Mouse (Mus musculus) heart, embryonic 13.5 days (tissue): ENCODE results near the gene Glis3. TPM values are rescaled to one million over a fixed set of nuclear protein-coding genes. Genes with fewer than 3 reads are reported as not detected.

Experiments used
- ATAC-seq: fragments of 200-750 bp; cut with Nextera tagmentation; 2 replicates; pipeline ENCODE4 v1.8.0; 2017; ENCODE audit warnings: moderate TSS enrichment; ENCODE audit not compliant: insufficient number of reproducible peaks, low FRiP score, low TSS enrichment; ENCODE audit errors: extremely low read depth
- H3K27ac ChIP-seq: fragments of 300-500 bp; sonication (generic); replicated peaks from 2 replicates; pipeline ENCODE4 v1.5.1; 2015; ENCODE audit warnings: moderate library complexity, mild to moderate bottlenecking, inconsistent platforms
- H3K27me3 ChIP-seq: fragments of 300-500 bp; sonication (generic); replicated peaks from 2 replicates; pipeline ENCODE4 v1.6.1; 2015; ENCODE audit warnings: mild to moderate bottlenecking, inconsistent platforms
- H3K36me3 ChIP-seq: fragments of 300-500 bp; sonication (generic); 2 replicates; pipeline ENCODE4 v1.6.1; 2015; ENCODE audit warnings: mild to moderate bottlenecking, inconsistent platforms
- H3K4me1 ChIP-seq: fragments of 300-500 bp; sonication (generic); 2 replicates; pipeline ENCODE4 v1.6.1; 2015; ENCODE audit warnings: inconsistent platforms
- H3K4me2 ChIP-seq: fragments of 300-500 bp; sonication (generic); 2 replicates; pipeline ENCODE4 v1.6.1; 2015; ENCODE audit warnings: inconsistent platforms, mild to moderate bottlenecking, moderate library complexity
- H3K4me3 ChIP-seq: fragments of 300-500 bp; sonication (generic); 2 replicates; pipeline ENCODE4 v1.5.1; 2015; ENCODE audit warnings: moderate library complexity, mild to moderate bottlenecking, inconsistent platforms
- H3K9ac ChIP-seq: fragments of 300-500 bp; sonication (generic); 2 replicates; pipeline ENCODE4 v1.6.1; 2015; ENCODE audit warnings: inconsistent platforms, mild to moderate bottlenecking, moderate library complexity
- H3K9me3 ChIP-seq: fragments of 300-500 bp; sonication (generic); 2 replicates; pipeline ENCODE4 v1.6.1; 2016; ENCODE audit warnings: inconsistent platforms
- WGBS: fragments of 180-500 bp; shearing (Covaris S2); methylation state at CpG from one replicate; pipeline ENCODE4 v1.1.7; 2015; ENCODE audit warnings: mixed read lengths; 5-methylcytosine and 5-hydroxymethylcytosine counted together
- polyA plus RNA-seq: library from polyadenylated mRNA; unstranded; fragments of >200 nt; fragmentation: Nextera tagmentation; extraction: Ambion mirVana; gene quantifications from 2 replicates; pipeline ENCODE4 v1.2.1, GENCODE M21; 2015

Gene Glis3
- polyA plus RNA-seq, 1 experiment from 2014 or later, result 1.1 TPM

- no peaks in the 10 kb centered on the region for H3K27me3 ChIP-seq
- WGBS, result 57% methylated on average over 3 of the region's 3 CpGs
These were observed 448.4 kb downstream of the Glis3 start for GRCm38 (mm10) chr19:28231511-28231910.

GRCm38 (mm10) chr19:28227526-28227925 is 452.4 kb downstream of the Glis3 start:
- no peak for ATAC-seq
- H3K4me2 ChIP-seq, result no peak overlapping the region
- H3K36me3 ChIP-seq, result no peaks in the 10 kb centered on the region
- no peak overlapping the region for H3K9ac ChIP-seq
- H3K4me3 ChIP-seq, result no peak overlapping the region
- H3K27ac ChIP-seq, result no peak overlapping the region
- no peaks in the 10 kb centered on the region for H3K27me3 ChIP-seq
- no peaks in the 10 kb centered on the region for H3K9me3 ChIP-seq
- H3K4me1 ChIP-seq, result no peaks in the 10 kb centered on the region
- 61% methylated on average over 10 of the region's 10 CpGs for WGBS

More at GRCm38 (mm10) chr19:28231511-28231910, 448.4 kb downstream of the Glis3 start:
- H3K36me3 ChIP-seq, result no peaks in the 10 kb centered on the region
- H3K4me1 ChIP-seq, result no peaks in the 10 kb centered on the region
- H3K9me3 ChIP-seq, result no peaks in the 10 kb centered on the region
- H3K27ac ChIP-seq, result no peak overlapping the region
- no peak overlapping the region for H3K4me3 ChIP-seq
- ATAC-seq, result no peak
- no peak overlapping the region for H3K4me2 ChIP-seq
- no peak overlapping the region for H3K9ac ChIP-seq

GRCm38 (mm10) chr19:28225651-28226050 is 454.2 kb downstream of the Glis3 start:
- no peak overlapping the region for H3K4me2 ChIP-seq
- no peaks in the 10 kb centered on the region for H3K27me3 ChIP-seq
- H3K27ac ChIP-seq, result no peak overlapping the region
- ATAC-seq, result no peak
- no peak overlapping the region for H3K4me3 ChIP-seq
- whole genome bisulfite sequencing, result 74% methylated on average over 6 of the region's 6 CpGs
- H3K4me1 ChIP-seq, result no peaks in the 10 kb centered on the region
- H3K9me3 ChIP-seq, result peaks cover 5% of the 10 kb centered on the region; the same call in 1 of the 2 replicates
- no peak overlapping the region for H3K9ac ChIP-seq
- H3K36me3 ChIP-seq, result no peaks in the 10 kb centered on the region

- no peak overlapping the region for H3K27ac ChIP-seq
- no peaks in the 10 kb centered on the region for H3K4me1 ChIP-seq
- H3K9me3 ChIP-seq, result peaks cover 4% of the 10 kb centered on the region; the same call in 1 of the 2 replicates
- H3K4me3 ChIP-seq, result no peak overlapping the region
- H3K9ac ChIP-seq, result no peak overlapping the region
- WGBS, result 48% methylated on average over 4 of the region's 4 CpGs
- no peak overlapping the region for H3K4me2 ChIP-seq
- no peak for ATAC-seq
- H3K36me3 ChIP-seq, result no peaks in the 10 kb centered on the region
- no peaks in the 10 kb centered on the region for H3K27me3 ChIP-seq
These were observed 468.2 kb downstream of the Glis3 start for GRCm38 (mm10) chr19:28211630-28212029.

Other genes starting within 250 kb of the Glis3 start
- gene Slc1a1, start 155.0 kb upstream of the Glis3 start, polyA plus RNA-seq, result 1.5 and 1.8 TPM in 2 replicates